Mouse (Mus musculus) midbrain, embryonic 16.5 days (tissue): ENCODE results near the gene Tiam2. TPM values are rescaled to one million over a fixed set of nuclear protein-coding genes. Genes with fewer than 3 reads are reported as not detected.

Experiments
- ATAC-seq: fragments of 200-750 bp; cut with Nextera tagmentation; 2 replicates; pipeline ENCODE4 v1.8.0; 2017; ENCODE audit warnings: moderate TSS enrichment
- H3K27ac ChIP-seq: fragments of 300-500 bp; sonication (generic); 2 replicates; pipeline ENCODE4 v1.5.1; 2014; ENCODE audit warnings: mild to moderate bottlenecking, low read length, mixed read lengths
- H3K27me3 ChIP-seq: fragments of 300-500 bp; sonication (generic); 2 replicates; pipeline ENCODE4 v1.6.1; 2014; ENCODE audit warnings: low read depth, low read length, mixed read lengths; ENCODE audit not compliant: control insufficient read depth, insufficient read depth
- H3K36me3 ChIP-seq: fragments of 300-500 bp; sonication (generic); 2 replicates; pipeline ENCODE4 v1.6.1; 2014; ENCODE audit warnings: mild to moderate bottlenecking, low read length, moderate library complexity, mixed read lengths; ENCODE audit not compliant: control insufficient read depth, insufficient read depth
- H3K4me1 ChIP-seq: fragments of 300-500 bp; sonication (generic); 2 replicates; pipeline ENCODE4 v1.6.1; 2014; ENCODE audit warnings: mild to moderate bottlenecking, low read length, mixed read lengths; ENCODE audit not compliant: control insufficient read depth, insufficient read depth
- H3K4me2 ChIP-seq: fragments of 300-500 bp; sonication (generic); 2 replicates; pipeline ENCODE4 v1.6.1; 2014; ENCODE audit warnings: mild to moderate bottlenecking, low read length, mixed read lengths
- H3K4me3 ChIP-seq: fragments of 300-500 bp; sonication (generic); 2 replicates; pipeline ENCODE4 v1.5.1; 2014; ENCODE audit warnings: low read depth, mild to moderate bottlenecking, low read length, moderate library complexity, mixed read lengths
- H3K9ac ChIP-seq: fragments of 300-500 bp; sonication (generic); 2 replicates; pipeline ENCODE4 v1.6.1; 2014; ENCODE audit warnings: low read depth, low read length, mixed read lengths
- H3K9me3 ChIP-seq: fragments of 300-500 bp; sonication (generic); replicated peaks from 2 replicates; pipeline ENCODE4 v1.6.1; 2014; ENCODE audit warnings: mild to moderate bottlenecking, low read length, mixed read lengths; ENCODE audit not compliant: control insufficient read depth, poor library complexity, severe bottlenecking
- WGBS: fragments of 180-500 bp; shearing (Covaris S2); extraction: QIAGEN DNeasy Blood & Tissue Kit; methylation state at CpG from one replicate; pipeline ENCODE4 v1.1.7; 2014; 5-methylcytosine and 5-hydroxymethylcytosine counted together
- polyA plus RNA-seq: library from polyadenylated mRNA; unstranded; fragments of >200 nt; fragmentation: Nextera tagmentation; extraction: Ambion mirVana; gene quantifications from 2 replicates; pipeline ENCODE4 v1.2.1, GENCODE M21; 2015

Tiam2 gene
- polyA plus RNA-seq, 1 experiment from 2014 or later, result 4.7 TPM

GRCm38 (mm10) chr17:3416401-3416800 lies 90.0 kb downstream of the Tiam2 start:
- H3K27me3 ChIP-seq, result 0 out of 2 replicates have a peak, but pooled peaks cover 2% of the 10 kb centered on the region
- no peaks in the 10 kb centered on the region for H3K4me1 ChIP-seq
- no peak overlapping the region for H3K4me2 ChIP-seq
- WGBS, result 70% methylated on average over 3 of the region's 3 CpGs
- H3K9me3 ChIP-seq, result no peaks in the 10 kb centered on the region
- H3K4me3 ChIP-seq, result no peak overlapping the region
- H3K9ac ChIP-seq, result no peak overlapping the region
- H3K36me3 ChIP-seq, result no peaks in the 10 kb centered on the region
- no peak for ATAC-seq
- H3K27ac ChIP-seq, result no peak overlapping the region

DNA sequence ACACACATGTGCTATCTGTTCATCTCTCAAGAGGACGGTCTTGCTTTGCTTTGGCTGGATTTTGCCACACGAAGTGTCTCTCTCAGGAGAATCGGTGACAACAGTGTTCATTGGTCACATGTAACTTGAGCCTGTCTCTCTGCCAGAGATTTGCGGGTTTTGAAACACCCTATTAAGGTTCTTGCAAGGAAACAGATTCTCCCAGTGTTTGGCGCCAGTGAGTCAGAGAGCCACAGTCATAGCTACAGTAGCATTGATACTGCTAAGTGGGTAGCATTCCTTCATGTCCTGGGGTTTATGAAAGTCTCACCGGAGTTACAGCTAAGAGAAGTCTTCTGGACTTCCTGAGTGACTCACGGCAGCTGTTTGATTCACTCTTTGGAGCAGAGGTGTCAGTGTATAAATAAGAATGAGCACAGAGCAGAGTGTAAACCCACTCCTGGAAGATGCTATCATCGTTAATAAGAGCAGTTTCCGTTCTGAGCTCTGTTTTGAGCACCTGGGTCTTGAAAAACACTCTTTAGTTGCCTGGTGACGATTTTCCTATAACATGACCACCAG lies 93.1 kb downstream of the Tiam2 start:
- ATAC-seq, result no peak
- H3K4me2 ChIP-seq, result no peak overlapping the region
- H3K4me1 ChIP-seq, result no peaks in the 10 kb centered on the region
- H3K9me3 ChIP-seq, result no peaks in the 10 kb centered on the region
- H3K36me3 ChIP-seq, result no peaks in the 10 kb centered on the region
- H3K27me3 ChIP-seq, result no peaks in the 10 kb centered on the region
- WGBS, result 80% methylated on average over 10 of the region's 10 CpGs
- no peak overlapping the region for H3K9ac ChIP-seq
- no peak overlapping the region for H3K27ac ChIP-seq
- H3K4me3 ChIP-seq, result no peak overlapping the region

- no peaks in the 10 kb centered on the region for H3K27me3 ChIP-seq
- H3K27ac ChIP-seq, result no peak overlapping the region
- no peak for ATAC-seq
- H3K4me2 ChIP-seq, result no peak overlapping the region
- H3K4me3 ChIP-seq, result no peak overlapping the region
- H3K36me3 ChIP-seq, result no peaks in the 10 kb centered on the region
- 94% methylated on average over 4 of the region's 4 CpGs for WGBS
- no peaks in the 10 kb centered on the region for H3K4me1 ChIP-seq
- no peaks in the 10 kb centered on the region for H3K9me3 ChIP-seq
- no peak overlapping the region for H3K9ac ChIP-seq
Observed at GRCm38 (mm10) chr17:3420148-3420547, 93.8 kb downstream of the Tiam2 start.

- 76% methylated on average over 2 of the region's 2 CpGs for WGBS
- H3K9me3 ChIP-seq, result no peaks in the 10 kb centered on the region
- no peaks in the 10 kb centered on the region for H3K27me3 ChIP-seq
- no peak for ATAC-seq
- H3K4me2 ChIP-seq, result no peak overlapping the region
- H3K36me3 ChIP-seq, result no peaks in the 10 kb centered on the region
- no peak overlapping the region for H3K4me3 ChIP-seq
- H3K9ac ChIP-seq, result no peak overlapping the region
- no peak overlapping the region for H3K27ac ChIP-seq
- no peaks in the 10 kb centered on the region for H3K4me1 ChIP-seq
Observed at GRCm38 (mm10) chr17:3423416-3423815, 97.0 kb downstream of the Tiam2 start.

- Histone ChIP-seq H3K9me3 (no peaks in the 10 kb centered on the region), H3K27me3 (no peaks in the 10 kb centered on the region), H3K4me1 (no peaks in the 10 kb centered on the region), H3K9ac (no peak overlapping the region), H3K27ac (no peak overlapping the region), H3K36me3 (no peaks in the 10 kb centered on the region), H3K4me2 (no peak overlapping the region), H3K4me3 (no peak overlapping the region)
- no peak for ATAC-seq
- WGBS, result 94% methylated on average over 9 of the region's 9 CpGs
Observed at GRCm38 (mm10) chr17:3428659-3429058, 102.3 kb downstream of the Tiam2 start.

DNA sequence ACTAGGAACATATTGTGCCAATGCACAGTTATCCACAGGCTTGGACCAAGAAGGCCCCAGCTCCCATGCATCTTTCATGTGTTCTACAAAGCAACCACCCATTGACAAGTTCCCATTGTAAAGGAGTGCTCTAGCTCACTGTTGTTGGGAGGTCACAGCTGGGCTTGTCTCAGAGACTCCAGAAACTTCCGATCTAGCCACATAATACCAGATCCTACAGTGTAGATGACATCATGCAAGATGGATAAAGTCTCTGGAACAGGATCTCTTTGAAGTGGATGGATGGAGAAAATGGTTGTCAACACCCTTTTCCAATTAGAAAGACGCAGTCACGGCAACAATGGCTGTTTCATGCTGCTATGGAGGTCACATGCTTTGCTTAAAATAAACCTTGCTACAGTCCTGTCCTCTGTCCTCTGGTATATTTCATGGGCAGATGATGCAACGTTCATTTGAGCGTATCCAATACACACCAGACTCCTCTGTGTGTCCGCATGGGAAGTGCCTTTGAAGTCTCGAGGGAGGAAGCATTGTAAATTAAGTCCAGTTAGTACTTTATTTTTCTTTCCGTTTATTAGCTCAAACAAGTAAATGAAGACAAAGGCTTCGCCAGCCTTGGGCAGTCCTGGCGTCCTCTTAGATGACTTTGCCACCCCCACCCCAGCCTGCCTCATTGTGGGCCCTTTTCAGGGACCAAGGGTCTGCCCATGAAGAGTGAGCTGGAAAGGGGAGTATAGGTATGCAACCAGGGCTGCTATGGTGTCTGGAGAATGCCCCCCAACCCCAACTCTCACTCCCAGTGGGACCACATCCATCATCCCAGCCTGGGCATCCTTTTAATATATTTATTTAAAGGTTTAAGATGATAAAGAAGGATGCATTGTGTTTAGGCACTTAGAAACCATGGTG lies 106.5 kb downstream of the Tiam2 start:
- no peak overlapping the region for H3K4me3 ChIP-seq
- no peaks in the 10 kb centered on the region for H3K36me3 ChIP-seq
- H3K9me3 ChIP-seq, result no peaks in the 10 kb centered on the region
- ATAC-seq, result no peak
- H3K27ac ChIP-seq, result no peak overlapping the region
- no peaks in the 10 kb centered on the region for H3K4me1 ChIP-seq
- no peak overlapping the region for H3K9ac ChIP-seq
- no peak overlapping the region for H3K4me2 ChIP-seq
- WGBS, result 71% methylated on average over 10 of the region's 10 CpGs
- H3K27me3 ChIP-seq, result no peaks in the 10 kb centered on the region

GRCm38 (mm10) chr17:3433521-3434271 lies 107.3 kb downstream of the Tiam2 start:
- ATAC-seq, result no peak
- H3K9me3 ChIP-seq, result no peaks in the 10 kb centered on the region
- no peak overlapping the region for H3K9ac ChIP-seq
- H3K4me3 ChIP-seq, result no peak overlapping the region
- no peaks in the 10 kb centered on the region for H3K36me3 ChIP-seq
- 85% methylated on average over 3 of the region's 3 CpGs for WGBS
- H3K27me3 ChIP-seq, result no peaks in the 10 kb centered on the region
- H3K4me1 ChIP-seq, result no peaks in the 10 kb centered on the region
- H3K4me2 ChIP-seq, result no peak overlapping the region
- no peak overlapping the region for H3K27ac ChIP-seq

DNA sequence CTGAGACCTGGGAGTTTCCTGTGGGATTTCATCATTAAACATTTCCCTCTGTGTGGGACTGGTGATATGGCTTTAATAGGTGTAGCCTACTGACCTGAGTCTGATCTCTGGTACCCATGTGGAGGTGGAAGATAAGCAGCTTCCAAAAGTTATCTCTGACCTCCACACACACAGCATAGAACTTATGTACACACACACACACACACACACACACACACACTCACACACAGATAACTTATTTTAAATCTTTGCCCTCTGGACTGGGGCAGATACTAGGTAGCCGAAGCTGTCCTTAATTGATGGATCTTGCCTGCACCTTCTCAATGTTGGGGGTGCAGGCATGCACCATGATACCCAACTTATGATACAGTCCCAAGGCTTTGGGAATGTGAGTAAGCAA lies 108.9 kb downstream of the Tiam2 start:
- no peaks in the 10 kb centered on the region for H3K27me3 ChIP-seq
- H3K9me3 ChIP-seq, result no peaks in the 10 kb centered on the region
- ATAC-seq, result no peak
- no peaks in the 10 kb centered on the region for H3K36me3 ChIP-seq
- H3K4me2 ChIP-seq, result no peak overlapping the region
- WGBS, result 86% methylated on average over 1 of the region's 1 CpGs
- no peak overlapping the region for H3K4me3 ChIP-seq
- no peak overlapping the region for H3K9ac ChIP-seq
- no peaks in the 10 kb centered on the region for H3K4me1 ChIP-seq
- H3K27ac ChIP-seq, result no peak overlapping the region
